Mouse (Mus musculus): ENCODE measurements around the gene Gm37240. TPM values are rescaled to one million over a fixed set of nuclear protein-coding genes. Genes with fewer than 3 reads are reported as not detected.

Gene Gm37240
- polyA plus RNA-seq, 1 experiment from 2014 or later = 0.52 TPM

DNA sequence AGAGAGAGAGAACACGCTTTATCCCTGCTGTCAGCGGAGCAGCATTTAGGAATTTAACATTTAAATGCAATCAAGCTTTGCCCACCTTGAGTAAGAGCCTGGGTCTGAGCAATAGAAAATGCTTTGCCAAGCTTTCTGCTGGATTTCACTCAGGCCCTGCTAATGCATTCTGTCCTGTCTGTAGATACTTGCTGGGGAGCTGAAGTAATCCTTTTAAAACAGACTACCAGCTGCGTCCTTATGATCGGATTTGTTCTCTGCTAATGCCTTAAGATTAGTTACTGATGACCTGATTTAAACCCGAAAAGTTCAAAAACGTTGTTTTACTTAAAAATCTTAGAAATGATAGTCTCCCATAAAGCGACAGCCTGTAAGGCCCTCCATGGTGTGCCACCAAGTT, 206.2 kb downstream of the Gm37240 start:
- no peak overlapping the region for H3K27ac ChIP-seq (ENCODE audit: low read depth, low read length)
- H3K4me1 ChIP-seq (replicated peaks; ENCODE audit: control insufficient read depth, insufficient read depth, low read length) = no peaks in the 10 kb centered on the region
- no peak overlapping the region for H3K9ac ChIP-seq (ENCODE audit: low read depth, low read length)
- no peaks in the 10 kb centered on the region for H3K9me3 ChIP-seq (ENCODE audit: control insufficient read depth, low read length)
- H3K4me3 ChIP-seq (ENCODE audit: low read depth, low read length) = no peak overlapping the region
- H3K4me2 ChIP-seq (replicated peaks; ENCODE audit: low read depth, low read length) = no peak overlapping the region
- 89% methylated on average over 7 of the region's 7 CpGs for WGBS
- no peaks in the 10 kb centered on the region for H3K27me3 ChIP-seq (ENCODE audit: control insufficient read depth, insufficient read depth, low read length)
- ATAC-seq (ENCODE audit: low FRiP score) (no peak), DNase-seq (ENCODE audit: low spot score) (no peak)
- no peaks in the 10 kb centered on the region for H3K36me3 ChIP-seq (ENCODE audit: control insufficient read depth, insufficient read depth, low read length)

DNA sequence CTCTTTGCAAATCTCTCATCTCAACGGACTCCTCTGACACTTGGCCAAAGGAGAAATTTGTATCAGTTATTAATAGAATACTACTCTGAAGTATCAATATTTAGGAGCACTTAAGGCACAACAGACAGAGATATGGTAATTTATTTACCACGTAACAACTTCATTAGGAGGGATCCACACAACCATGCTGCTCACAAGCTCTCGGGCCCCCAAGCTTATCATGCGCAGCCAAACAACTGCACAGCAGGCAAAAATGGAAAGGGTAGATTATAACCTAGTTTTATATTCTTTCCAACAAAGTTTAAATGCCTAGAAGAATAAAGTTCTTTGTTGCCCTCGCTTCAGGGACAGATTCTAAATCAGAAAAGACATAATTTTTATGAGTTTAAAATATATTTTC, 207.4 kb downstream of the Gm37240 start:
- Histone ChIP-seq H3K27me3 (ENCODE audit: control insufficient read depth, insufficient read depth, low read length) (no peaks in the 10 kb centered on the region), H3K4me2 (replicated peaks; ENCODE audit: low read depth, low read length) (no peak overlapping the region), H3K4me3 (ENCODE audit: low read depth, low read length) (no peak overlapping the region), H3K4me1 (replicated peaks; ENCODE audit: control insufficient read depth, insufficient read depth, low read length) (no peaks in the 10 kb centered on the region), H3K9ac (ENCODE audit: low read depth, low read length) (no peak overlapping the region), H3K36me3 (ENCODE audit: control insufficient read depth, insufficient read depth, low read length) (no peaks in the 10 kb centered on the region), H3K9me3 (ENCODE audit: control insufficient read depth, low read length) (no peaks in the 10 kb centered on the region), H3K27ac (ENCODE audit: low read depth, low read length) (no peak overlapping the region)
- DNase-seq (ENCODE audit: low spot score) (no peak), ATAC-seq (ENCODE audit: low FRiP score) (no peak)
- WGBS = 92% methylated on average over 5 of the region's 5 CpGs

DNA sequence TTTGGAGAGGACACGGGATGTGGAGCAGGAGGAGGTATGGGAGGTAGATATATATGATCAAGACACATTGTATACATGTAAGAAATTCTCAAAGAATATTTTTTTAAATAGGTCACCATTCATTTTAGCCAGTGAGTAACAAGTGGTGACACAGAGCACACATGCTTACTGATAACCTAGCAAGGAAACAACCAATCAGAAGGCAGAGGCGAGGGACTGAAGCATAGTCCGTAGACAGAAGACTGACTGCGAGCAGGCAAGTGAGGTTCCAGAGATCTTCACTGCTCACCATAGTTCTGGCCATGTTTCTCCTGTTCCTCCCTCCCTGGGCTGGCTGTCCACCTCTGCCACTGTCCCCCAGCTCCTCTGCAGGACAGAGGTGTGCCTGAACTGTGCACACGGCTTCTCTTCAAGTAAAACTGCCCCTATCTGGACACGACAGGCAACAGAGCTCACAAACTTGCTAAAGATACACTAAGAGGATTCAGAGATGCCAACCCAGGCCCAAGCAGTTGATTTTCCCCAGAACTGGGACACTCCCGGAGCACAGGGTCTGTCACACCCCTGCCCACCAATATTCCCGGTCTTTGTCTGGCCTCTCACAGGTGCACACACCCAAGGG, 207.9 kb downstream of the Gm37240 start:
- DNase-seq (ENCODE audit: low spot score) (no peak), ATAC-seq (ENCODE audit: low FRiP score) (no peak)
- no peak overlapping the region for H3K27ac ChIP-seq (ENCODE audit: low read depth, low read length)
- 89% methylated on average over 8 of the region's 8 CpGs for WGBS
- no peak overlapping the region for H3K4me3 ChIP-seq (ENCODE audit: low read depth, low read length)
- no peaks in the 10 kb centered on the region for H3K27me3 ChIP-seq (ENCODE audit: control insufficient read depth, insufficient read depth, low read length)
- H3K9me3 ChIP-seq (ENCODE audit: control insufficient read depth, low read length) = no peaks in the 10 kb centered on the region
- H3K4me1 ChIP-seq (replicated peaks; ENCODE audit: control insufficient read depth, insufficient read depth, low read length) = no peaks in the 10 kb centered on the region
- H3K4me2 ChIP-seq (replicated peaks; ENCODE audit: low read depth, low read length) = no peak overlapping the region
- H3K9ac ChIP-seq (ENCODE audit: low read depth, low read length) = no peak overlapping the region
- H3K36me3 ChIP-seq (ENCODE audit: control insufficient read depth, insufficient read depth, low read length) = no peaks in the 10 kb centered on the region

DNA sequence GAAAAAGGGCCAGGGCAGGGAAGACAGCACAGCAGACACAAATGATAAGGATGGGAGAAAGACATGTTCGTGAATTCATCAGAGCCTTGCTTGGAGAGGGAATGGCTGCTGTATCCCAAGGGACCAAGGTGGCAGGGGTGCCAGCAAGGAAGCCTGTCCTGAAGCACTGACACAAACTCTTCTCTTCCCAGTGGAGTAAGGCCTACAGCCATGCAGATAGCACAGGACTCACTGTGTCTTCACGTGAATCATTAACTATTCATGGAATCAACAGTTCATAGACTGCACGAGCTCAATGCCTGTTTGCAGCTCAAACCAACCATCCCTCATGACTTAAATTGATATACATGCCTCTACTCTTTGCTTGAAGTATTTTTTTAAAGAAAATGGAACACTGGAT, 209.4 kb downstream of the Gm37240 start:
- no peaks in the 10 kb centered on the region for H3K36me3 ChIP-seq (ENCODE audit: control insufficient read depth, insufficient read depth, low read length)
- H3K4me3 ChIP-seq (ENCODE audit: low read depth, low read length) = no peak overlapping the region
- no peak for DNase-seq (ENCODE audit: low spot score)
- no peak for ATAC-seq (ENCODE audit: low FRiP score)
- no peak overlapping the region for H3K9ac ChIP-seq (ENCODE audit: low read depth, low read length)
- H3K27ac ChIP-seq (ENCODE audit: low read depth, low read length) = no peak overlapping the region
- H3K9me3 ChIP-seq (ENCODE audit: control insufficient read depth, low read length) = no peaks in the 10 kb centered on the region
- no peak overlapping the region for H3K4me2 ChIP-seq (replicated peaks; ENCODE audit: low read depth, low read length)
- no peaks in the 10 kb centered on the region for H3K27me3 ChIP-seq (ENCODE audit: control insufficient read depth, insufficient read depth, low read length)
- H3K4me1 ChIP-seq (replicated peaks; ENCODE audit: control insufficient read depth, insufficient read depth, low read length) = no peaks in the 10 kb centered on the region
- WGBS = 79% methylated on average over 3 of the region's 3 CpGs

DNA sequence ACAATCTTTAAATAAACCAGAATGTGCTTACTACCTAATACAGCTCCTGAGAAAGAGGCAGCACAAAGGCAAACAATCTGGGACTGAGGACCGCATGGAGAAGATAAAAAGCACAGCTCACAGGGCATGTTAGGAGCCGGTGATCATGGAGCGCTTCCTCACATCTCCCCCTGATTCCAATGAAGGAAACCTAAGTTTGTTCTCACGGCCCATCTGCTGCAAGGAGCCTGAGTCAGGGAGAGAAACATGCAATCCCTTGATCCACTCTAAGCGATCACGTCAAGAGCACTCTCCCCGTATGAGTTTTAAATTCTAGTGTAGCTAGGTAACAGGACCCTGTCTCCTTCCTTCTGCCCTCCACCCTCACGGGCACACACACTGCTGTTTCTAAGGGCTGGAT, 210.2 kb downstream of the Gm37240 start:
- DNase-seq (ENCODE audit: low spot score) (no peak), ATAC-seq (ENCODE audit: low FRiP score) (no peak)
- H3K27ac ChIP-seq (ENCODE audit: low read depth, low read length) = no peak overlapping the region
- H3K36me3 ChIP-seq (ENCODE audit: control insufficient read depth, insufficient read depth, low read length) = no peaks in the 10 kb centered on the region
- H3K4me3 ChIP-seq (ENCODE audit: low read depth, low read length) = no peak overlapping the region
- H3K27me3 ChIP-seq (ENCODE audit: control insufficient read depth, insufficient read depth, low read length) = no peaks in the 10 kb centered on the region
- H3K9ac ChIP-seq (ENCODE audit: low read depth, low read length) = no peak overlapping the region
- 81% methylated on average over 8 of the region's 8 CpGs for WGBS
- no peaks in the 10 kb centered on the region for H3K4me1 ChIP-seq (replicated peaks; ENCODE audit: control insufficient read depth, insufficient read depth, low read length)
- no peaks in the 10 kb centered on the region for H3K9me3 ChIP-seq (ENCODE audit: control insufficient read depth, low read length)
- H3K4me2 ChIP-seq (replicated peaks; ENCODE audit: low read depth, low read length) = no peak overlapping the region

DNA sequence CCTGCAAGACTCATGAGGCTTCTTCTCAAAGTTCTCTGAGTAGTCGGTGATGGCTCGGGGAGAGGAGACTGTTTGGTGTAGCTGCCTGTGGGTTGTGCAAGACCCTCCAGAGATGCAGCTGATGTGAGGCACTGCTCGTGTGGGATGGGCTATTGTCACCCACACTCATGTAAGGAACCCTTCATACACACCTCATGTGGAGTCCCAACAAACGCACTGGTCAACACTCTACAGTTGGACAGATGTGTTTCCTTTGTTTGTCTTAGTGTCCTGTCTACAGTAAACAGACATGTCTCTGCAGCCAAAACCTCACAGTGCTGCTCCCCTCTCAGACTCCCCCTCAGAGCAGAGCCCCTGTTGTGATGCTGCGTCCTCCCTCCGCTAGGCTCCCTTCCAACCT, 217.5 kb downstream of the Gm37240 start:
- Histone ChIP-seq H3K27ac (ENCODE audit: low read depth, low read length) (no peak overlapping the region), H3K27me3 (ENCODE audit: control insufficient read depth, insufficient read depth, low read length) (no peaks in the 10 kb centered on the region), H3K9ac (ENCODE audit: low read depth, low read length) (no peak overlapping the region), H3K4me3 (ENCODE audit: low read depth, low read length) (no peak overlapping the region), H3K36me3 (ENCODE audit: control insufficient read depth, insufficient read depth, low read length) (no peaks in the 10 kb centered on the region), H3K9me3 (ENCODE audit: control insufficient read depth, low read length) (no peaks in the 10 kb centered on the region), H3K4me1 (replicated peaks; ENCODE audit: control insufficient read depth, insufficient read depth, low read length) (no peaks in the 10 kb centered on the region), H3K4me2 (replicated peaks; ENCODE audit: low read depth, low read length) (no peak overlapping the region)
- ATAC-seq (ENCODE audit: low FRiP score) (no peak), DNase-seq (ENCODE audit: low spot score) (no peak)
- 93% methylated on average over 6 of the region's 6 CpGs for WGBS

DNA sequence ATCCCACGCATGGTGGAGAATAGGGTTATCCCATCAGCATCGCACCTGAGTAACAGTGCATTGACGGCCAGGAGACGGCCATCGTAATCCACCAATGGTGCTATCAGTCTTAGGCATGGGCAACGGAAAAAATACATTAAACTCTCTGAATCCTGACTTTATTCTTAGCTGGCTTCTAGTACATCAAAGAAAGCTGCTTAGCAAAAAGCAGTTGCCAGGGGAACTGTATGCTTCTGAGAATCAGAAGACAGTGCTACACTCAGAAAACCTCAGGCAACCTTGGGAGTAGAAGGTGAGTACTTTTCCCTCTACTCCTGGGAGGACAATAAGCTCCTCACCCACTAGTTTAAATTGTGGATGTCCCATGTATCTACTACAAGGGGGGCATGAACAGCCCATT, 219.6 kb downstream of the Gm37240 start:
- Histone ChIP-seq H3K27ac (ENCODE audit: low read depth, low read length) (no peak overlapping the region), H3K4me3 (ENCODE audit: low read depth, low read length) (no peak overlapping the region), H3K4me1 (replicated peaks; ENCODE audit: control insufficient read depth, insufficient read depth, low read length) (no peaks in the 10 kb centered on the region), H3K9ac (ENCODE audit: low read depth, low read length) (no peak overlapping the region), H3K4me2 (replicated peaks; ENCODE audit: low read depth, low read length) (no peak overlapping the region), H3K9me3 (ENCODE audit: control insufficient read depth, low read length) (no peaks in the 10 kb centered on the region), H3K27me3 (ENCODE audit: control insufficient read depth, insufficient read depth, low read length) (no peaks in the 10 kb centered on the region), H3K36me3 (ENCODE audit: control insufficient read depth, insufficient read depth, low read length) (no peaks in the 10 kb centered on the region)
- WGBS = 93% methylated on average over 6 of the region's 6 CpGs
- ATAC-seq (ENCODE audit: low FRiP score) = no peak
- DNase-seq (ENCODE audit: low spot score) = no peak

DNA sequence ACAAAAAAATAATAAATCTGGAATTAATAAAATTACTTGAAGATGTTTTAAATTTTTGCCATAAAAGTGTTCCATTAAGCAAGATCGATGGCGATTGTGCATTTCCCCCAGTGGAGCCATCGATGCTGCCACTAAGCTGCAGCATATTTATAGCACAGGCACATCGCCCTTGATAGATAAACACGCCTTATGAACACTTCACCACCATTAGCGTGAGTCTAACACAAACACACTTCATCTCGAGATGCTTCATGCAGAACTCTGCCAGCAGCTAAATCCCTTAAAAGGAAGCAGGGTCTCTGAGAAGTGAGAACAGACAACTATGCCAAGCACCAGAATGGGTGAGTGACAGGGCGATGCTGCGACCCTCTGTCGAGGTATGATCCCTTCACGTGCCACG, 220.6 kb downstream of the Gm37240 start:
- Histone ChIP-seq H3K9me3 (ENCODE audit: control insufficient read depth, low read length) (no peaks in the 10 kb centered on the region), H3K4me3 (ENCODE audit: low read depth, low read length) (no peak overlapping the region), H3K27ac (ENCODE audit: low read depth, low read length) (no peak overlapping the region), H3K4me2 (replicated peaks; ENCODE audit: low read depth, low read length) (no peak overlapping the region), H3K27me3 (ENCODE audit: control insufficient read depth, insufficient read depth, low read length) (no peaks in the 10 kb centered on the region), H3K36me3 (ENCODE audit: control insufficient read depth, insufficient read depth, low read length) (no peaks in the 10 kb centered on the region), H3K9ac (ENCODE audit: low read depth, low read length) (no peak overlapping the region), H3K4me1 (replicated peaks; ENCODE audit: control insufficient read depth, insufficient read depth, low read length) (no peaks in the 10 kb centered on the region)
- DNase-seq (ENCODE audit: low spot score) (no peak), ATAC-seq (ENCODE audit: low FRiP score) (no peak)
- WGBS = 83% methylated on average over 12 of the region's 12 CpGs

DNA sequence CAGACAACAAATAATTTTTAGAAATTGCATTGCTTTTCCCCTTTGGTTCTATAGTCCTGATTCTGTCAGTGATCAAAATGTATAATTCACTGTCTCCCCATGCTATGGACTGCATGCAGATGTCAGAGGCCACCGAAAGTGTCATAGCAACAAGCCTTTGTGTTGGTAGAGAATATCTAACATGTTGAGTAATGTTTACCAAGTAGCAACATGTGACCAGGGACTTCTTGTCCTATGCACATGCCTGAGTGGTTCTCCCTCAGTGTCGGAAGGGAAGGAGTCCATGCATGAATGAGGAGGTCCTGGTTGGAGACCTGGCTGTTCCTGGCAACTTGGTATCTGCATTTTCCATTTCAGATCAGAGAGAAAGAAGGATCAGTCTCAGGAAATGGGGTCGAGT, 221.2 kb downstream of the Gm37240 start:
- Histone ChIP-seq H3K27me3 (ENCODE audit: control insufficient read depth, insufficient read depth, low read length) (no peaks in the 10 kb centered on the region), H3K36me3 (ENCODE audit: control insufficient read depth, insufficient read depth, low read length) (no peaks in the 10 kb centered on the region), H3K4me2 (replicated peaks; ENCODE audit: low read depth, low read length) (no peak overlapping the region), H3K4me1 (replicated peaks; ENCODE audit: control insufficient read depth, insufficient read depth, low read length) (no peaks in the 10 kb centered on the region), H3K27ac (ENCODE audit: low read depth, low read length) (no peak overlapping the region), H3K9me3 (ENCODE audit: control insufficient read depth, low read length) (no peaks in the 10 kb centered on the region), H3K9ac (ENCODE audit: low read depth, low read length) (no peak overlapping the region), H3K4me3 (ENCODE audit: low read depth, low read length) (no peak overlapping the region)
- no peak for ATAC-seq (ENCODE audit: low FRiP score)
- WGBS = 73% methylated on average over 3 of the region's 3 CpGs
- no peak for DNase-seq (ENCODE audit: low spot score)

Data from hindbrain, embryonic 11.5 days (tissue).